Mouse (Mus musculus) CH12.LX (cell line): Measurements from ENCODE around the gene Rras.

ENCODE experiments used
- CHD2 ChIP-seq: IDR thresholded peaks from 2 replicates; pipeline ENCODE4 v1.6.1; 2011; ENCODE audit warnings: low read length, improper control_type of control experiment
- CTCF ChIP-seq, 2 experiments: IDR thresholded peaks in 1 of 2; conservative IDR thresholded peaks in 1 of 2; 2 replicates each; pipeline ENCODE4 v1.5.1; 2011 to 2012; ENCODE audit warnings: low read depth in 2 of 2, low read length in 2 of 2, improper control_type of control experiment in 1 of 2, inconsistent platforms in 1 of 2, mild to moderate bottlenecking in 1 of 2, moderate library complexity in 1 of 2
- GABPA ChIP-seq: IDR thresholded peaks from 2 replicates; pipeline ENCODE4 v1.6.1; 2012; ENCODE audit warnings: low read depth, low read length, improper control_type of control experiment, inconsistent platforms; ENCODE audit not compliant: insufficient replicate concordance
- MXI1 ChIP-seq: IDR thresholded peaks from 2 replicates; pipeline ENCODE4 v1.6.1; 2011; ENCODE audit warnings: mild to moderate bottlenecking, low read depth, low read length, improper control_type of control experiment
- POLR2A ChIP-seq: IDR thresholded peaks from 2 replicates; pipeline ENCODE4 v1.6.1; 2011; ENCODE audit warnings: low read depth, mild to moderate bottlenecking, improper control_type of control experiment, low read length
- POLR2AphosphoS2 ChIP-seq: IDR thresholded peaks from 2 replicates; pipeline ENCODE4 v1.6.1; 2011; ENCODE audit warnings: low read depth, low read length, improper control_type of control experiment
- USF1 ChIP-seq: IDR thresholded peaks from 2 replicates; pipeline ENCODE4 v1.6.1; 2014; ENCODE audit warnings: low read depth, mild to moderate bottlenecking, inconsistent platforms, low read length, improper control_type of control experiment
- ZMIZ1 ChIP-seq: IDR thresholded peaks from 2 replicates; pipeline ENCODE4 v1.6.1; 2012; ENCODE audit warnings: low read depth, mild to moderate bottlenecking, inconsistent platforms, low read length, improper control_type of control experiment

- TF ChIP-seq POLR2A (no peak; the same call in 1 of the 2 replicates), CTCF (conservative IDR thresholded peaks at IDR 0.05 in 1 of 2, IDR thresholded peaks at IDR 0.05 in 1 of 2; ENCODE audit: low read depth in 2 of 2, low read length in 2 of 2) (no peak), USF1 (no peak), GABPA (no peak), ZMIZ1 (no peak), POLR2AphosphoS2 (no peak), CHD2 (no peak), MXI1 (no peak)
These were observed 33.6 kb upstream of the Rras start for GRCm38 (mm10) chr7:44983944-44984832.
